Mouse (Mus musculus): ENCODE measurements around the gene Casp7.

- TF ChIP-seq CTCF (IDR thresholded peaks at IDR 0.05; ENCODE audit: control insufficient read depth, insufficient read depth, low read length) (no peak), POLR2A (IDR thresholded peaks at IDR 0.05; ENCODE audit: borderline replicate concordance, control insufficient read depth, low read depth, low read length) (no peak)
Measured at GRCm38 (mm10) chr19:56372226-56372625, 24.7 kb upstream of the Casp7 start.
